In genomic region chr2:29365000-29365695, GRCm38 (mm10) we compare ENCODE assay signal across 16 mouse cellular contexts. TPM values are rescaled to one million over a fixed set of nuclear protein-coding genes. Genes with fewer than 3 reads are reported as not detected.
A peak's percentile ranks its signal among the peaks of the same experiment; 100 is the strongest.
DNase-seq lines count a peak whose midpoint lies in the region; ATAC-seq and TF ChIP-seq lines count a peak whose summit lies in the region.
"Had no signal": no experiment of that assay in that cellular context is flagged by ENCODE, and none has a peak within 500 bp of the region (broad histone marks: within the 10 kb centered on the region; RNA-seq: fewer than 3 reads in every experiment).

No protein-coding gene starts in this region.

- no peak overlapping the region for H3K4me3 ChIP-seq in thymus, adult 2 months (ENCODE audit: control insufficient read depth, insufficient read depth, low read length)
- H3K4me3 ChIP-seq: embryonic facial prominence, embryonic 12.5 days; forebrain, embryonic 15.5 days; heart, embryonic 13.5 days; hindbrain, embryonic 15.5 days had no signal

- DNase-seq in gastrocnemius, postnatal 25 days = peak; percentile 10
- DNase-seq in gastrocnemius, postnatal 14 days = no peak
- DNase-seq in 416B (ENCODE audit: low read depth) = peak; percentile 54
- DNase-seq in thymus, adult 2 months = peak; percentile 36
- DNase-seq in thymus, postnatal 25 days = peak; percentile 43
- DNase-seq in cerebellum, postnatal 4 days (ENCODE audit: low spot score in 2 of 2) = no peak
- no peak for DNase-seq in kidney, adult 18-20 months
- DNase-seq: adrenal gland, adult 8-10 months; adrenal gland, postnatal 36 days; cerebellum, adult 2 months; cerebellum, postnatal 14 days had no signal

- H3K36me3 ChIP-seq in thymus, adult 2 months (ENCODE audit: control insufficient read depth, insufficient read depth, low read length) = no peaks in the 10 kb centered on the region
- H3K36me3 ChIP-seq: embryonic facial prominence, embryonic 12.5 days; forebrain, embryonic 15.5 days; hindbrain, embryonic 15.5 days had no signal

- H3K27me3 ChIP-seq in thymus, adult 2 months (ENCODE audit: control insufficient read depth, insufficient read depth, low read length) = no peaks in the 10 kb centered on the region
- H3K27me3 ChIP-seq: embryonic facial prominence, embryonic 12.5 days; forebrain, embryonic 15.5 days; heart, embryonic 13.5 days; hindbrain, embryonic 15.5 days had no signal

- peak overlapping the region; percentile 57 for H3K27ac ChIP-seq in thymus, adult 2 months (ENCODE audit: control insufficient read depth, insufficient read depth, low read length)
- H3K27ac ChIP-seq: embryonic facial prominence, embryonic 12.5 days; forebrain, embryonic 15.5 days; heart, embryonic 13.5 days; hindbrain, embryonic 15.5 days had no signal

- intact Hi-C loops in gastrocnemius, postnatal 14 days (cut with DNase I; ENCODE audit: low total_unique reads) = no loop called here

- TF ChIP-seq POLR2A in thymus, adult 2 months (IDR thresholded peaks at IDR 0.05; ENCODE audit: control insufficient read depth, extremely low read depth, insufficient read depth, low read length, poor library complexity) = no peak

- WGBS in thymus, adult 2 months = 52% methylated on average over 8 of the region's 8 CpGs

- TF ChIP-seq CTCF in thymus, adult 2 months (IDR thresholded peaks at IDR 0.05; ENCODE audit: borderline replicate concordance, control insufficient read depth, extremely low read depth, insufficient read depth, low read length, poor library complexity) = no peak

- no peak for ATAC-seq in activated CD4-positive, CD25-positive, alpha-beta regulatory T cell, adult 4 months
- ATAC-seq: forebrain, embryonic 15.5 days had no signal

- H3K4me1 ChIP-seq in thymus, adult 2 months (replicated peaks; ENCODE audit: control insufficient read depth, insufficient read depth, low read length) = peaks cover 8% of the 10 kb centered on the region
- H3K4me1 ChIP-seq: embryonic facial prominence, embryonic 12.5 days; heart, embryonic 13.5 days had no signal

RNA-seq across cellular contexts. Expression of gene Med27, which starts 18.5 kb away (rescaled TPM):
- total RNA-seq in gastrocnemius, postnatal 25 days (2021) = 10 to 100 TPM; 12.0 to 12.1 TPM
- 10 to 100 TPM; 12.7 to 14.4 TPM for total RNA-seq in gastrocnemius, postnatal 14 days (2021)
- 73.2 and 73.5 TPM in 2 replicates for polyA plus RNA-seq in thymus, adult 2 months (2012; rRNA removed)
- polyA plus RNA-seq in activated CD4-positive, CD25-positive, alpha-beta regulatory T cell, adult 4 months (2017; shearing (Covaris generic)) = 10 to 100 TPM; 28.9 to 31.6 TPM

Comparison
In these comparisons a context has a peak if more than half of its experiments do, and no peak if none do; other contexts are left out.
1. DNase-seq: peak in gastrocnemius, postnatal 25 days (single experiment), 416B (single experiment), thymus, adult 2 months (single experiment) and thymus, postnatal 25 days (single experiment); none in gastrocnemius, postnatal 14 days (single experiment), cerebellum, postnatal 4 days (0 of 2) and kidney, adult 18-20 months (single experiment).